Mouse (Mus musculus): ENCODE data around the gene Pde4dip. TPM values are rescaled to one million over a fixed set of nuclear protein-coding genes. Genes with fewer than 3 reads are reported as not detected.

The Pde4dip gene
- total RNA-seq, 2 experiments from 2014 or later, result 3,559 to 3,570 TPM

DNA sequence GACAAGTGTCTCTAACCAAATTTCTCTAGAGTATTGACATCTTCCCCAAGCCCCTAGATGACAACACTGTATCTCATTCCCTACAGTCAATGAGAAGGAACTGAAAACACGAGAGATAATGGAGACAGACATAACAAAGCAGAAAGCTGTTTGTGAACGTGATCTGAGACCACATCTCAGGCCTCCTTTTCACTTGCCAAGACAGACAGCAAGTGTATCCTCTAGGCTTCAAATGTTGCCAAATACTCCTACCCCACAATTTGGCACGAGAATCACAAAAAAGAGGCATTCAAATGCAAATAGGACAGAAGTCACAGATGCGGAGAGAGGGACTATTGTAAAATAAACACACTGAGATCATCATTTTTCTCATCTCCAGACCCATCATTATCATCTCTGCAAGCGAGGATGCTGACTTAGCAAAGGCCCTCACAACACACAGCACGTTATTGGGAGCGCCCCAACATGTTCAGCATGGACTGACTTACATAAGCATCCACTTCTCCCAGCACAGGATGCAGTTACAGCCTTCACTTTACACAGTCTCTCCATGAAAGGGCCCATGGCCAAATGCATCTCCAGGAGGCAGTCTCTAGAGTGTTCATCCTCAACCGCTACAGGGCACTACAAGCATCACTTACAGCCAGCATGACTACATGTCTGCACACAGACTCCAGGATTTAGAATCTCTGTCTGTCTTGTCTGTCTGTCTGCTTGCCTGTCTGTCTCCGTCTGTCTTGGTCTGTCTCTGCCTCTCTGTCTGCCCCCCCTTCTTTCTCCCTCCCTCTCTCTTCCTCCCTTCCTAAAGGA lies 33.7 kb downstream of the Pde4dip start:
- intact Hi-C loops (cut with DNase I), result no loop called here
- H3K4me3 ChIP-seq, result no peak overlapping the region
- no peak for TF ChIP-seq CTCF (IDR thresholded peaks at IDR 0.05)
- no peak overlapping the region for H3K27ac ChIP-seq
- no peak for DNase-seq

DNA sequence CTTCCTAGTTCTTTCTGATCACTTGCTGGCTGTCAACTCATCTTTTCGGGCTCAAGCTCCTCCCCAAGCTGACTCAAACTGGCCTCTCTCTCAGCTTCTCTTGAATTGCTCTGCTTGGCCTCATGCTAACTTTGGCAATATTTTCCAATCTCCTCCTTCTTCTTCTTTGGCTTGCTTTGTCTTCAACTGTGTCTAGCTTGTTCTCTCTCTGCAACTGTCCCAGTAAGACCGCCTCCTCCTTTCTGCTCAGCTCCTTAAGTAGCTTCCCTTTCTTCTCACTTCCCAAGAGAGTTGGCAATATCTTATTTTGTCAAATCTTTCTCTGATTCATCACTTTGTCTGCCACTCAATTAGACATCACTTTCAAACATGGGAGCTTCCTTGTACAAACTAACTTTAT lies 36.7 kb downstream of the Pde4dip start:
- Histone ChIP-seq H3K27ac (no peak overlapping the region), H3K4me3 (no peak overlapping the region)
- intact Hi-C loops (cut with DNase I), result no loop called here
- no peak for TF ChIP-seq CTCF (IDR thresholded peaks at IDR 0.05)
- DNase-seq, result no peak

DNA sequence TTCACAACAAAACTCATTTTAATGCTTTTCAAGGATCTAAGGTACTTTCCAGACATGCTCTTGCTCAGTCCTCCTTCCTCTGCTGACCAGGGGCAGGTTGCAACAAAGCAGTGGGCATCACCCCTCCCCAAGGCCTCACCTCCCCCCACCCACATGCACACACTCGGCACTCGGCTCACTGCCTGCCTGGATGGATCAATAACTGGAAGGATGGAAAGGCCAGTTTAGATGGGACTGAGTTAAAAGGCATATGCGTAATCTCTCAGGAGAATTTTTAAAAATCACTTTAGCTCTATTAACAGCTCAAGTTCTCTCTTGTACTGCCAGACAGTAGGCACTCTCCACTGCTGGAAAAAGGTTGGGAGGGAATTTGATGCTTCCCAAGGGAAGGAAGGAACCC lies 40.9 kb downstream of the Pde4dip start:
- intact Hi-C loops (cut with DNase I), result no loop called here
- no peak for TF ChIP-seq CTCF (IDR thresholded peaks at IDR 0.05)
- Histone ChIP-seq H3K4me3 (no peak overlapping the region), H3K27ac (no peak overlapping the region)
- DNase-seq, result no peak

DNA sequence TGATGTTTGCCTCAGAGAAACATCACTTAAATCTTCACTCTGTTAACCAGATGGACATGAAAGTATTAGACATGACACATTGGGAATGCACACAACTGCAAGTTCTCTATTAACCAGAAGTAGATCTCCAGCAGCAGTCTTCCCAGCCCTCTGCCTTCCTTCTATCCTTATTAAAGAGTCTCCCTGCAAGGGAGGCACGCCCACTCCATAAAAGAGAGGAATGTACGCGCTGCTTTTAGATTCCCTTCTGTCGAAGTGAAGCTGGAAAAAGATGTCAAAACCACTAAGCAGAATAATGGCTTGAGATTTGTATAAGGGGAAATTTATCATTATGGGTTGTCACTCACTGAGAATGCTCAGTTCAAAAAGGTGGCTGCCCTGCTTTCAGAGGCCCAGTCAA lies 42.1 kb downstream of the Pde4dip start:
- DNase-seq, result no peak
- no peak for TF ChIP-seq CTCF (IDR thresholded peaks at IDR 0.05)
- intact Hi-C loops (cut with DNase I), result no loop called here
- Histone ChIP-seq H3K27ac (no peak overlapping the region), H3K4me3 (no peak overlapping the region)

DNA sequence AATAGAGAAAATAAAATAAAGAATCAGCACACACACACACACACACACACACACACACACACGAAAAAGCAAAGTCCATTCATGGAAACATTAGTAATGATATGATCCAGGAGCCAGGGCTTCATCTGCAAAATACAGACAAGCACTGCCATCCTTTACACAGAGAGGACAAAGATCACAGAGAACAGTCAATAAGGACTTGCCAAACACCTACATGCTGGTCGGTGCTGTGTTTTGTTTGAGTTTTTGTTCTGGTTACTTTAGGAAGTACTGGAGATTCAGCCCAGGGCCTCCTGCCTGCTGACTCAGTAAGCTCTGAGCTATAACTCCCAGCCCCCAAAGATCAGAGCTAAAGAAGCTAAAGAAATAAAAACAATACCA lies 43.7 kb downstream of the Pde4dip start:
- no peak overlapping the region for H3K27ac ChIP-seq
- no peak for DNase-seq
- intact Hi-C loops (cut with DNase I), result no loop called here
- no peak overlapping the region for H3K4me3 ChIP-seq
- TF ChIP-seq CTCF (IDR thresholded peaks at IDR 0.05), result no peak

DNA sequence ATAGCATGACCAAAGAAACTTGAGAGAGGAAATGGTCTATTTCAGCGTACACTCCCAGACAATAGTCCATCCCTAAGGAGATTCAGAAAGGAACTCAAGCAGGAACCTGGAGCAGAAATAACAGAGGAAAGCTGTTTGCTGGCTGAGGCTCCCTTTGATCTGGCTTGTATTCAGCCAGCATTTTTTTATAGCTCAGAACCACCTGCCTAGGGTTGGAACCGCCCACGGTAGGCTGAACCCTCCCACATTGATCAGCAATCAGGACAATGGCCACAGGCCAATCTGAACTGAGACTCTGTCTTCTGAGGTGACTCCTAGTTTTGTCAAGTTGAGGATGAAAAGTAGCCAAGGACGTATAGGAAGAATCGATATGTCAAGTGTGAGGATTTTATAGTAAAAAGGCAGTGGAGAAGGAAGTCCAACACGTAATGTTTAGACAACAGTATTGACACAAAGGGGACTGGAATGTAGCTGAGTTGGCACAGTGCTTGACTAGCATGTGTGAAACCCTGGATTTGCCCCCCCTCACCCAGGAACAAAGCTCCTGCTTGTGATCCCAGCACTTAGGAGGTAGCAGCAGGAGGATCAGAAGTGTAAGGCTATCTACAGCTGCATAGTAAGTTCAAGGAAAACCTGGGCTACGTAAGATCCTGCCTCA lies 44.2 kb downstream of the Pde4dip start:
- H3K27ac ChIP-seq, result no peak overlapping the region
- H3K4me3 ChIP-seq, result no peak overlapping the region
- intact Hi-C loops (cut with DNase I), result no loop called here
- TF ChIP-seq CTCF (IDR thresholded peaks at IDR 0.05), result no peak
- DNase-seq, result no peak

DNA sequence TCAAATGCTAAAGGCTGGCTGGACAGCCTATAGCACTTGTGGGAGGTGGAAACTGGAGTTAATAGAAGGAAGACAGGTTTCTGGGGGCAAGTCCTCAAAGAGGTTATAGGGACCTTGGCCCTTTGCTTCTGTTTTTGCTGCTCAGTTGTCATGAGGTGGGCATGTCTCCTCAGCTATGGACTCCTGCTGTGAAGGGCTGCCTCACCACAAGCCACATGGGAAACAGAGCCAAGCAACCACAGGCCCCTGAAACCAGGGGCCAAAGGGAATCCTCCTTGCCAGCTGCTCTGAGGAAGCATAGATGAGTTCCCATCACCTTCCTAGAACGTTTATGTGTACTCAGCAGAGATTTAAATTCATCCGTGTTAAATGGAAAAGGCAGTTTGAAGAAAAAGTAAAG lies 45.9 kb downstream of the Pde4dip start:
- intact Hi-C loops (cut with DNase I), result no loop called here
- TF ChIP-seq CTCF (IDR thresholded peaks at IDR 0.05), result no peak
- no peak overlapping the region for H3K27ac ChIP-seq
- no peak overlapping the region for H3K4me3 ChIP-seq
- DNase-seq, result no peak

DNA sequence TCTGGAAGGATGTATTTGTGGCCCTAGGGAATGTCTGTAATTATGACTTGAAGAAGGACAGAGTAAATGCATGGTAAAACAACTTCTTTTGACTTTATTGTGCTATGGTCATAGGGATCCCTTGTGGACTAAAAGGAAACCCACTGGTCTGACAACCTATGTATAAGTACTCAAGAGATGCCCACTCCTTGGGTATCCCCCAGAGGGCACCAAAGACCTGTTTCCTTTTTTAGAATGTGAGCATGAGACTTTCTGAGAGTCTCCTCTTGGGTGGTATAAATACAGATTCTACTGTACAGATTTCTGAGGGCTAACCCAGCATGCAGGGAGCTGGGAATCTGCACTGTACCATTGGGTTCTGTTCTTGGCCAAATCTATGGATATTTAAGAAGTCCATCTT lies 48.1 kb downstream of the Pde4dip start:
- TF ChIP-seq CTCF (IDR thresholded peaks at IDR 0.05), result peak; percentile 69
- intact Hi-C loops (cut with DNase I), result loop anchor here (1.0 kb wide), 1 partner anchor 39 kb away; no protein-coding TSS in a partner anchor

DNA sequence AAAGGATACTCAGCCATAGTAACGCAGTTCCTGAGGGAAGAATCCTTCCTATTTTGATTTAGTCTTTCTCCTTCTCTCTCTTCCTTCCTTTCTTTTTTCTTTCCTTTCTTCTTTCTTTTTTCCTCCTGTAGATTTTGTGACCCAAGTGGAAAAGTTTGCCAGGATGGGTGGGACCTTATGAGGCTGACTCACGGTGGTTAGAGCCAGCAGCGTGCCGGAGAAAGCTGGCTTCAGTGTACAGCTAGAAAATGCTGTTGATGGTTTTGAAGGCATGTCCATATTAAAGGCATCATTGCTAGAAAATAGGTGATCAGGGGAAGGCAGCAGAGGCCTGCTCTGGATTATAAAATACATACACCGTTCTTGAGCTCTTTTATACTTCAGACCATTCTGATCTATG lies 52.6 kb downstream of the Pde4dip start:
- peak; percentile 41 for DNase-seq
- Histone ChIP-seq H3K27ac (peak overlapping the region; percentile 61), H3K4me3 (no peak overlapping the region)
- TF ChIP-seq CTCF (IDR thresholded peaks at IDR 0.05), result no peak
- intact Hi-C loops (cut with DNase I), result no loop called here

More for the DNA sequence above, 48.1 kb downstream of the Pde4dip start:
- Histone ChIP-seq H3K4me3 (no peak overlapping the region), H3K27ac (no peak overlapping the region)
- DNase-seq, result no peak

DNA sequence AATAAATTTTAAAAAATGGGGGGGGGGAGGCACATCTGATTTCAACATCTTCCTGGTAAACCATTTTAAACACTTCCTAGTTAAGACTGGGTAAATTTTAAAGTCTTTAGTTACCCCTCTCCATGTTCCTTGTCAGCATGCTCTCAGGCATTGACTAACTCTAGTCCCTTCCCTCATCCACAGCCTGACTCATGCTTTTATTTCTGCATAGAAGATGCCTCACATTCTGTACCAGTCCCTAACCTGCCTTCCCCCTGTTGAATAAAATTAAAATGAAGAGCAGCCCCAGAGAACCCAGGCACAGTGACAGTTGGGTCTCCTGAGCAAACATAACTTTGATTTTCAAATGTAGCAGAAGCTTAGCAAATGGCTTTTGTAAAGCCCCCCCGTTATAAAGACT lies 53.9 kb downstream of the Pde4dip start:
- H3K4me3 ChIP-seq, result no peak overlapping the region
- TF ChIP-seq CTCF (IDR thresholded peaks at IDR 0.05), result no peak
- DNase-seq, result no peak
- intact Hi-C loops (cut with DNase I), result no loop called here
- peak overlapping the region; percentile 82 for H3K27ac ChIP-seq

DNA sequence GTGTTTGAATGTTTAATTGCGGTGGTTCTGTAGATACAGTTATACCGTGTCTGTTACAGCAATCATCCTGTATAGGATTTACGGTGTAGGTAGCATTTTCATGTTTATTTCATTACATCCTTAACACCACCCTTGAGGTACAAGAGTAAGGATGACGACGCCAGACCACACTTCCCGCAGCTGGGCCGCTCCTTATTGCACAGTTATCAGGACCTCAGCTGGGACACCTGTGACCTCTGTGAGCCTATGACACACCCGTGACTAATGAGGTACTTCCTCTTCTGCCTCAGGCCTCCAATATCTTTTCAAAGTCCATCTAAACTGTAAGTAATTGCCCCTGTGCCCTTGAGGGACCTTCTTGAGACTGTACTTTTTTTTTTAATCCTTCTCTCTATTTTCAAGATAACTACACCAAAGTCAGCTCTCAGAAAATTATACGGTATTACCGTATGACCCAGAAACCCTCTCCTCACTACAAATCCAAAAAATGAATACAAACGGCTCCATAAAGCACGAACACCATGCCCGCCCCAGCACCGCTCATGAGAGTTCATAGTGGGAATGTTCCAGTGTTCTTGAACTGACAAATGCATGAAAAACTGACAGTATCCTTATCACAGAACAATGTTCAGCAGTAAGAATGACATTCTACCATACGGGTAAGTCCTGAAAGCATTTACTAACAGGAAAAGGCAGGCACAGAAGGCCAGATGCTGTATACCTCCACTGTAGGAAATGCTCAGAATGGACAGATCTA lies 56.8 kb downstream of the Pde4dip start:
- DNase-seq, result no peak
- intact Hi-C loops (cut with DNase I), result no loop called here
- no peak for TF ChIP-seq CTCF (IDR thresholded peaks at IDR 0.05)
- H3K27ac ChIP-seq, result peak overlapping the region; percentile 99
- no peak overlapping the region for H3K4me3 ChIP-seq

DNA sequence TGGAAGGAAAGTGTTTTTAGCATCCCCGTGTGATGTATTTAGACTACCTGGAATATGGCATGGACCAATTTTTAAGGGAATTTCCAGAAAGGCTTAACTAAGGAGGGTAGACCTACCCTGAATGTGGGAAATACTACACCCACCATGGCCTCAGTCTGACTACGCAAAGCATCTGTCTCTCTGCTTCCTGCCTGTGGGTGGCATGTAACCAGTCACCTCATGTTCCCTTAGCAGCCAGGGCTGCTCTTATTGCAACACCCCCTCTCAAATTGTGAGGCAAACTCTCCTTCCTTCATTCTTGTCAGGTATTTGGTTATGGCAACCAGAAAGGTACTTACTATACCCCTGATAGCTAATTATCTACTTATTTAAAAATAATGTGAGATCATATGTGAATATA lies 57.9 kb downstream of the Pde4dip start:
- intact Hi-C loops (cut with DNase I), result no loop called here
- TF ChIP-seq CTCF (IDR thresholded peaks at IDR 0.05), result peak; percentile 13; the same call in 1 of the 2 replicates
- DNase-seq, result peak; percentile 48
- peak overlapping the region; percentile 99 for H3K27ac ChIP-seq
- no peak overlapping the region for H3K4me3 ChIP-seq

DNA sequence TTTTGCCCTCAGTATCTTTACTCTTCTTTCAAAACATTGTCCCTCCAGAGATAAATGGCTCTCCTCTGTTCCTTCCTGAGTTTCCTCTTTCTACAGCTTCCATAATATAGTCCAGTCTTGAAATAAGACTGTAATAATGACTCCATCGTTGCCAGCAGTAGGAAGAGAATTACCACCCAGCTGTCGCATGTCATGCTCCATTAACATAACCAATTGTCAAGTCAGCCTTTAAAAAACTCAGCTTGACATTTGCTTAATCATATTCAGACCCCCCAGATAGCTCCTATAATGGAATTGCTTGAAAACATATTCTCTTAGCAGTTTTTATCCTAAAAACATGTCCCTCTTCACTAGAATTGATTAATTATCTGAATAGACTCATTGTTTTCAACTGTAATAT lies 58.4 kb downstream of the Pde4dip start:
- no peak for TF ChIP-seq CTCF (IDR thresholded peaks at IDR 0.05)
- intact Hi-C loops (cut with DNase I), result no loop called here
- H3K4me3 ChIP-seq, result no peak overlapping the region
- H3K27ac ChIP-seq, result peak overlapping the region; percentile 99
- no peak for DNase-seq

All from gastrocnemius, adult 2 months (tissue).